Mouse (Mus musculus) hindbrain, embryonic 16.5 days (tissue): Measurements from ENCODE around the gene Hvcn1. TPM values are rescaled to one million over a fixed set of nuclear protein-coding genes. Genes with fewer than 3 reads are reported as not detected.
"Not testable (repeated sequence)": the region's sequence is repeated elsewhere in the genome, so short reads cannot be mapped to it uniquely, and the experiment has no call there.

ENCODE experiments used
- ATAC-seq: fragments of 200-750 bp; cut with Nextera tagmentation; 2 replicates; pipeline ENCODE4 v1.8.0; 2017; ENCODE audit warnings: moderate TSS enrichment, moderate library complexity
- H3K27ac ChIP-seq: fragments of 300-500 bp; sonication (generic); 2 replicates; pipeline ENCODE4 v1.5.1; 2014; ENCODE audit warnings: low read depth, mild to moderate bottlenecking, control low read depth, low read length, moderate library complexity
- H3K27me3 ChIP-seq: fragments of 300-500 bp; sonication (generic); replicated peaks from 2 replicates; pipeline ENCODE4 v1.6.1; 2014; ENCODE audit warnings: low read length; ENCODE audit not compliant: control insufficient read depth, insufficient read depth
- H3K36me3 ChIP-seq: fragments of 300-500 bp; sonication (generic); 2 replicates; pipeline ENCODE4 v1.6.1; 2014; ENCODE audit warnings: mild to moderate bottlenecking, low read length, moderate library complexity, mixed read lengths; ENCODE audit not compliant: control insufficient read depth, insufficient read depth
- H3K4me1 ChIP-seq: fragments of 300-500 bp; sonication (generic); 2 replicates; pipeline ENCODE4 v1.6.1; 2014; ENCODE audit warnings: low read depth, low read length; ENCODE audit not compliant: control insufficient read depth, insufficient read depth
- H3K4me2 ChIP-seq: fragments of 300-500 bp; sonication (generic); 2 replicates; pipeline ENCODE4 v1.6.1; 2014; ENCODE audit warnings: mild to moderate bottlenecking, low read length, control low read depth, moderate library complexity
- H3K4me3 ChIP-seq: fragments of 300-500 bp; sonication (generic); 2 replicates; pipeline ENCODE4 v1.5.1; 2014; ENCODE audit warnings: mild to moderate bottlenecking, low read length, control low read depth, moderate library complexity
- H3K9ac ChIP-seq: fragments of 300-500 bp; sonication (generic); 2 replicates; pipeline ENCODE4 v1.6.1; 2014; ENCODE audit warnings: low read depth, mild to moderate bottlenecking, control low read depth, low read length, moderate library complexity
- H3K9me3 ChIP-seq: fragments of 300-500 bp; sonication (generic); 2 replicates; pipeline ENCODE4 v1.6.1; 2014; ENCODE audit warnings: mild to moderate bottlenecking, low read length, moderate library complexity; ENCODE audit not compliant: control insufficient read depth
- WGBS: fragments of 180-500 bp; shearing (Covaris S2); extraction: QIAGEN DNeasy Blood & Tissue Kit; methylation state at CpG from one replicate; pipeline ENCODE4 v1.1.7; 2014; 5-methylcytosine and 5-hydroxymethylcytosine counted together
- polyA plus RNA-seq: library from polyadenylated mRNA; unstranded; fragments of >200 nt; fragmentation: Nextera tagmentation; extraction: Ambion mirVana; gene quantifications from 2 replicates; pipeline ENCODE4 v1.2.1, GENCODE M21; 2015

Hvcn1 gene
- polyA plus RNA-seq, 1 experiment from 2014 or later, result 1.1 TPM

DNA sequence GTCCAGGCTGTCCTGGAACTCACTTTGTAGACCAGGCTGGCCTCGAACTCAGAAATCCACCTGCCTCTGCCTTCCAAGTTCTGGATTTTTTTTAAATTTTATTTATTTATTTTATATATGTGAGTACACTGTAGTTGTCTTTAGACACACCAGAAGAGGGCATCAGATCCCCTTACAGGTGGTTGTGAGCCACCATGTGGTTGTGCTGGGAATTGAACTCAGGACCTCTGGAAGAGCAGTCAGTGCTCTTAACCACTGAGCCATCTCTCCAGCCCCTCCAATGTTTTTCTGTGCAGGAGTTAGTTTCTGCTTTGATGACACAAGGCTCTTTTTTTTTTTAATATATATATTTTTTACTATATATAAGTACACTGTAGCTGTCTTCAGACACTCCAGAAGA lies 6.2 kb downstream of the Hvcn1 start:
- H3K36me3 ChIP-seq, H3K4me3 ChIP-seq, H3K4me2 ChIP-seq, H3K9ac ChIP-seq, H3K27ac ChIP-seq, H3K9me3 ChIP-seq, H3K4me1 ChIP-seq, ATAC-seq, H3K27me3 ChIP-seq: not testable (repeated sequence)
- 100% methylated on average over 1 of the region's 1 CpGs for WGBS

- 95% methylated on average over 6 of the region's 6 CpGs for WGBS
- no peak for ATAC-seq
- no peaks in the 10 kb centered on the region for H3K27me3 ChIP-seq
- H3K9ac ChIP-seq, result no peak overlapping the region
- no peak overlapping the region for H3K4me3 ChIP-seq
- H3K9me3 ChIP-seq, result no peaks in the 10 kb centered on the region
- H3K4me1 ChIP-seq, result no peaks in the 10 kb centered on the region; the same call in 1 of the 2 replicates
- H3K4me2 ChIP-seq, result no peak overlapping the region
- no peaks in the 10 kb centered on the region for H3K36me3 ChIP-seq
- H3K27ac ChIP-seq, result no peak overlapping the region
These were observed 7.3 kb downstream of the Hvcn1 start for GRCm38 (mm10) chr5:122213861-122214260.

DNA sequence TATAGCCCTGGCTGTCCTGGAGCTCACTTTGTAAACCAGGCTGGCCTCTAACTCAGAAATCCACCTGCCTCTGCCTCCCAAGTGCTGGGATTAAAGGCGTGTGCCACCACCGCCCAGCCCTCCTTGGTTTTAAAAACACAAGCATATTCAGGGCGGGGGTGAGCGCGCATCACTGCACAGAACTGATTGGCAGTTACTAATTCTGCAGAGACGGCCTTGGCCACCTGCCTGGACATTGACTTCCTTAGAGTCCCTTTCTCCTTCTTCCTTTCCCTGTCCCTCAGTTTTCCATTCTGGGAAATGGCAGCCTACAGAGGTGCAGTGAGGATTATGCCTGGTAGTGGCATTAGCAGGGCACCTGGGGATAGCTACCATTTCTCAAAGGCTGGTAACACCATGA lies 11.0 kb downstream of the Hvcn1 start:
- H3K27me3 ChIP-seq, result no peaks in the 10 kb centered on the region
- no peak overlapping the region for H3K27ac ChIP-seq
- no peaks in the 10 kb centered on the region for H3K9me3 ChIP-seq
- H3K36me3 ChIP-seq, result no peaks in the 10 kb centered on the region
- no peak overlapping the region for H3K4me3 ChIP-seq
- no peak for ATAC-seq
- H3K4me2 ChIP-seq, result no peak overlapping the region
- WGBS, result 80% methylated on average over 6 of the region's 6 CpGs
- no peaks in the 10 kb centered on the region for H3K4me1 ChIP-seq
- no peak overlapping the region for H3K9ac ChIP-seq

- Histone ChIP-seq H3K4me1 (no peaks in the 10 kb centered on the region), H3K9me3 (no peaks in the 10 kb centered on the region), H3K27me3 (no peaks in the 10 kb centered on the region), H3K9ac (no peak overlapping the region), H3K4me3 (no peak overlapping the region), H3K27ac (no peak overlapping the region), H3K4me2 (no peak overlapping the region), H3K36me3 (no peaks in the 10 kb centered on the region)
- ATAC-seq, result no peak
- WGBS, result 89% methylated on average over 12 of the region's 12 CpGs
These were observed 11.7 kb downstream of the Hvcn1 start for GRCm38 (mm10) chr5:122218109-122218905.

GRCm38 (mm10) chr5:122218928-122219327 lies 12.3 kb downstream of the Hvcn1 start:
- H3K27ac ChIP-seq, result no peak overlapping the region
- no peak overlapping the region for H3K9ac ChIP-seq
- H3K36me3 ChIP-seq, result no peaks in the 10 kb centered on the region
- no peaks in the 10 kb centered on the region for H3K4me1 ChIP-seq
- no peak overlapping the region for H3K4me3 ChIP-seq
- H3K27me3 ChIP-seq, result no peaks in the 10 kb centered on the region
- ATAC-seq, result no peak
- no peak overlapping the region for H3K4me2 ChIP-seq
- H3K9me3 ChIP-seq, result no peaks in the 10 kb centered on the region
- WGBS, result 83% methylated on average over 7 of the region's 7 CpGs

DNA sequence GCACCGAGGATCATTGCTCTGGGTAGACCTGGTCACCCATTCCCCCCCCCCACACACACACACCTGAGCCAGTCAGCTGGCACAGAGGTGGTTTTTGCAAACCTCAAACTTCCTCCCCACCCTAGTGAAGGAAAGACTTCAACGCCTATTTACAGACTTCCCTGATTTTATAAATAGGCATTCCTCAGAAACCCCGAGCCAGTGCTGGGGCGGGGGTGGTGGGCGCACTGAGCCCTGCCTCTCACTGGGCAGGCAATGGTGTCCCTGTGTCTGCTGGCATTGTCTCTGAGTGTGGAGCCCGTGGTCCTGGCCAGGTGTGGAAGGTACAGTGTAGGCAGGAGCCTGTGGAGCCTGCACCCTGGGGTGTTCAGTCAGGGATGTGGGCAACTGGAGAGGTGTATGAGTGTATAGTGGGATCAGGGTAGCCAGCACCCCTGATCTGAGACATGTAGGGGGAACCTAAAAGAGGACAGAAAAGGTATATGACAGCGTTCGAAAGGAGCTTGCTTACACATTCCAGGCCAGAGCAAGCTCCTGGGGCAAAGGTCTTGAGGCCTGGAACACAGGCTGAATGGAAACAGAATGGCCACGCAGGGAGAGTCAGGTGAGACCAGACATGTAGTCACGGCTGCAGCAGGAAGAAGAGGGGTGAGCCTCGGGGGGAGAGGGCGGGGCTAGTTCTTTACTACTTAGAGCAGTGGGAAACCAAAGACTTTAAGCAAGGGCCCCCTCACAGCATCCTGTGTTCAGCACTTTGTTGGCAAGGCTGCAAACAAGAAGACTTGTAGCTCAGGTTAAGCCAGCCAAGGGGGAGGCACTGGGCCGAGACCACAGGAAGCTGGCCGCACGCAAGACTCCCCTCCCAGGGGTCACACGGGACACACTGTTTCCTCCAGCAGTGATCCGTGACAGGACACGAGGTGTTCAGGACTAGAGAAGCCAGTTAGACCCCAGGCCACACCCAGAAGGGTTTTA lies 13.3 kb downstream of the Hvcn1 start:
- Histone ChIP-seq H3K4me3 (no peak overlapping the region), H3K9me3 (no peaks in the 10 kb centered on the region)

GRCm38 (mm10) chr5:122221085-122221484 lies 14.5 kb downstream of the Hvcn1 start:
- no peaks in the 10 kb centered on the region for H3K36me3 ChIP-seq
- no peaks in the 10 kb centered on the region for H3K27me3 ChIP-seq
- ATAC-seq, result no peak
- no peak overlapping the region for H3K4me3 ChIP-seq
- H3K27ac ChIP-seq, result no peak overlapping the region
- H3K9ac ChIP-seq, result no peak overlapping the region
- no peak overlapping the region for H3K4me2 ChIP-seq
- no peaks in the 10 kb centered on the region for H3K4me1 ChIP-seq
- no peaks in the 10 kb centered on the region for H3K9me3 ChIP-seq
- WGBS, result 97% methylated on average over 4 of the region's 4 CpGs

More for the DNA sequence above, 13.3 kb downstream of the Hvcn1 start:
- 77% methylated on average over 17 of the region's 18 CpGs for WGBS
- ATAC-seq, result no peak
- no peaks in the 10 kb centered on the region for H3K4me1 ChIP-seq
- no peak overlapping the region for H3K9ac ChIP-seq
- no peaks in the 10 kb centered on the region for H3K27me3 ChIP-seq
- no peak overlapping the region for H3K27ac ChIP-seq
- H3K4me2 ChIP-seq, result no peak overlapping the region
- H3K36me3 ChIP-seq, result no peaks in the 10 kb centered on the region

DNA sequence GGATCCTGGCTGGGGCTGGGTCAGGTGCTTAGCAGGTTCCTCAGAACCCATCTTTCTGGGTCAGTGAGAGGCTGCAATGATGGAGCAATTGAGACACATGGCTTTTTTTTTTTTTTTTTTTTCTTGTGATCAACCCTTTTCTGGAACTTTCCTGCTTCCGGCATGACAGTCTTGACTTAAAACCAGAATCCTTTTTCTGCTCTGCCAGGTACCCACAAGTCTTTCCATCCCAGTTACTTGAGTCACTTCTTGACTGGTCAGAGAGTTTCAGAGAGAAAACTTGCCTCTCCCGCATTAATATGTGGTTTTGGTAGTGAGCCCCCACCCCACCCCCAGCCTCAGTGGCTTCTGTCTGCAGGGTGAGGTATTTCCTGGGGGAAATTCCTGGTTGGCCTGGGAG lies 17.7 kb downstream of the Hvcn1 start:
- Histone ChIP-seq H3K4me3 (no peak overlapping the region), H3K9ac (no peak overlapping the region), H3K27ac (no peak overlapping the region), H3K9me3 (peaks cover 4% of the 10 kb centered on the region; the same call in 1 of the 2 replicates), H3K4me2 (no peak overlapping the region), H3K4me1 (no peaks in the 10 kb centered on the region), H3K36me3 (no peaks in the 10 kb centered on the region), H3K27me3 (no peaks in the 10 kb centered on the region)
- 95% methylated on average over 2 of the region's 2 CpGs for WGBS
- no peak for ATAC-seq

DNA sequence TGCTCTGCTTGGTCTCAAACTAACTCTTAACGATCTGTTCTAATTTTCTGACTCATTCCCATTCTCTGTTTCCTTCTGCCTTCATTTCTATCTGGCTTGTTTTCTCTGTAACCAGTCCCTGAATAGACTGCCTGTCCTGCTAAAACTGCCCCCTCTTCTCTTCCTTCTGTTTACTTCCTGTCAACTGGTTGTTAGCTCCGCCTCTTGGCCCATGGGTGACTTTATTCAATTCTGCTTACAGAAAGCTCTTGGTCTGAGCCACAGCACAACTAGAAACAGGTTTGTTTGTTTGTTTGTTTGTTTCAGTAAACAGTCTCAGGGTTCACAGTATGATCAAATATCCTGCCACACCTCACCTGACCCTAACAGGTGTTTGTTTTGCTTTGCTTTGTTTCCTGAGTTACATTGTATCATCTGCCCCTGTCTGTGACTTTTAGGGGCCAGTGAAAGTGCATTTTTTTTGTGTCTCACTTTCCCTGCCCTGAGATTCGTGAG lies 21.7 kb downstream of the Hvcn1 start:
- WGBS, result 82% methylated on average over 3 of the region's 3 CpGs
- Histone ChIP-seq H3K9me3 (peaks cover 4% of the 10 kb centered on the region; the same call in 1 of the 2 replicates), H3K9ac (no peak overlapping the region), H3K4me1 (no peaks in the 10 kb centered on the region), H3K27ac (no peak overlapping the region), H3K36me3 (no peaks in the 10 kb centered on the region), H3K4me2 (no peak overlapping the region), H3K27me3 (no peaks in the 10 kb centered on the region), H3K4me3 (no peak overlapping the region)
- no peak for ATAC-seq
